ENCODE assay signal across 8 mouse cellular contexts in the genomic region with DNA sequence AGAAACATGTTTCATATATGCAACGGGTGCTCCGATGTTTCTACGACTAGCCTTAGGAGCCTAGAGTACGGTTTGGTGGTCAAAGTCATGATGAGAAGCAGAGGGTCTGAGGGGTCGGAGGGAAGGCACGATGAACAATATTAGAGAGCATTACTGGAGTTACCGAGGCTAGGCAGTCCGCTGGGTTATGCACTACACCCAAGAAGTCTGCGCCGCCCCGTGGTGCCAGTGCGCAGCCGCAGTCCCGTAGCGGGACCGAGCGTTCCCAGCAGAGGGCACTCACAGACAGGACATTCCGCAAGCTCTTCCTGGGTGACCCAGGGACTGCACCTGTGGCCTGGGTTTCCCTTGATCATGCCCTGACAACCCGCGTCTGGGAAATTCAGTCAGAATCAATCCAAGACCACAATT. TPM values are rescaled to one million over a fixed set of nuclear protein-coding genes. Genes with fewer than 3 reads are reported as not detected.
DNase-seq lines count a peak whose midpoint lies in the region; ATAC-seq and TF ChIP-seq lines count a peak whose summit lies in the region.

No protein-coding gene starts in this region.

- 0% methylated on average over 20 of the region's 20 CpGs for WGBS in hindbrain, embryonic 13.5 days

- in situ Hi-C loops in Patski (cut with MboI; ENCODE audit: low pct_unique_long_range_greater_than_20kb): loop anchor here (5.0 to 10.0 kb wide), 4 partner anchors 72 to 453 kb away; no protein-coding TSS in a partner anchor

- no peaks in the 10 kb centered on the region; the same call in 1 of the 2 replicates for H3K4me1 ChIP-seq in hindbrain, embryonic 13.5 days (replicated peaks)

- H3K9ac ChIP-seq in hindbrain, embryonic 13.5 days: peak overlapping the region; percentile 77

- peak; percentile 94 for ATAC-seq in Patski
- peak; percentile 96 for ATAC-seq in hindbrain, embryonic 13.5 days (ENCODE audit: low FRiP score)

- H3K4me2 ChIP-seq in hindbrain, embryonic 13.5 days: peak overlapping the region; percentile 79

- no peaks in the 10 kb centered on the region for H3K9me3 ChIP-seq in hindbrain, embryonic 13.5 days

- H3K27me3 ChIP-seq in Patski: no peaks in the 10 kb centered on the region
- H3K27me3 ChIP-seq in hindbrain, embryonic 13.5 days: no peaks in the 10 kb centered on the region

- POLR2A ChIA-PET in Patski (lab: Charles Lee): interaction anchor here (0.7 to 1.5 kb wide), 5 partner anchors 99 to 133 kb away, joined by 3 to 4 read pairs (median 3); a partner anchor contains a TSS

- CTCF ChIA-PET in Patski (lab: Charles Lee): interaction anchor here (0.7 to 2.7 kb wide), 13 partner anchors 11 to 468 kb away, joined by 3 to 22 read pairs (median 4); no protein-coding TSS in a partner anchor

- TF ChIP-seq CTCF in Patski (IDR thresholded peaks at IDR 0.05): peak; percentile 94

- H3K27ac ChIP-seq in hindbrain, embryonic 13.5 days: peak overlapping the region; percentile 90

- H3K4me3 ChIP-seq in hindbrain, embryonic 13.5 days: peak overlapping the region; percentile 53

- H3K36me3 ChIP-seq in hindbrain, embryonic 13.5 days: no peaks in the 10 kb centered on the region

- peak; percentile 67 for DNase-seq in Patski (ENCODE audit: low read depth, low spot score)
- peak; percentile 94 for DNase-seq in cerebellum, postnatal 14 days
- DNase-seq in frontal cortex, postnatal 14 days (ENCODE audit: low spot score in 2 of 2): peak; percentile 78 to 88
- peak; percentile 86 to 91 for DNase-seq in layer of hippocampus, postnatal 25 days (ENCODE audit: extremely low spot score in 1 of 2, low spot score in 1 of 2)
- DNase-seq in lung, postnatal 25 days (ENCODE audit: low spot score): peak; percentile 95
- peak; percentile 96 for DNase-seq in retina, embryonic 14.5 days (ENCODE audit: low spot score)
- DNase-seq in thymus, postnatal 4 days: peak; percentile 96

RNA-seq across cellular contexts. Expression of a gene that starts 42.9 kb away (rescaled TPM):
- 28.5 TPM for polyA plus RNA-seq in Patski (2021)
- 5.2 TPM in 2 replicates for polyA plus RNA-seq in hindbrain, embryonic 13.5 days (2015; fragmentation: Nextera tagmentation; extraction: Ambion mirVana)
- 10 to 100 TPM; 17.0 to 20.8 TPM for total RNA-seq in layer of hippocampus, postnatal 25 days (2021)

RNA-seq across cellular contexts. Expression of a gene that starts 56.8 kb away (rescaled TPM):
- polyA plus RNA-seq in Patski (2021): 34.0 TPM
- polyA plus RNA-seq in hindbrain, embryonic 13.5 days (2015; fragmentation: Nextera tagmentation; extraction: Ambion mirVana): 10.9 and 11.2 TPM in 2 replicates
- 10 to 100 TPM in 1 of 2 experiments, 1 to 10 TPM in 1; 9.3 to 12.8 TPM for total RNA-seq in layer of hippocampus, postnatal 25 days (2021)

Comparison
In these comparisons a context has a peak if more than half of its experiments do, and no peak if none do; other contexts are left out.
1. Peak in every context shown above with its lines: DNase-seq, ATAC-seq, H3K4me3 ChIP-seq and H3K27ac ChIP-seq.